Mouse (Mus musculus) cerebellum, adult 8-10 months (tissue): ENCODE measurements around the gene Ace3.

Source experiments
- DNase-seq: peaks from one replicate; pipeline ENCODE4 v3.0.0; 2022

Ace3 gene

GRCm38 (mm10) chr11:105994375-105994774 lies at the start of gene Ace3:
Gene Ace3, plus strand, starts transcription at chr11:105994675.
- no peak for DNase-seq

- DNase-seq, result no peak
Measured at GRCm38 (mm10) chr11:105944770-105945672, 49.5 kb upstream of the Ace3 start.

- no peak for DNase-seq
Measured at GRCm38 (mm10) chr11:105946694-105947154, 47.8 kb upstream of the Ace3 start.

- DNase-seq, result no peak
Measured at GRCm38 (mm10) chr11:105948255-105948654, 46.2 kb upstream of the Ace3 start.

- DNase-seq, result no peak
Measured at GRCm38 (mm10) chr11:105950519-105950918, 44.0 kb upstream of the Ace3 start.

GRCm38 (mm10) chr11:105951601-105952044 lies 42.9 kb upstream of the Ace3 start:
- DNase-seq, result no peak

GRCm38 (mm10) chr11:105952111-105952510 lies 42.4 kb upstream of the Ace3 start:
- DNase-seq, result no peak

GRCm38 (mm10) chr11:105952911-105953386 lies 41.5 kb upstream of the Ace3 start, which contains the start of gene Cyb561:
Gene Cyb561, minus strand, starts transcription at chr11:105953336.
- DNase-seq, result no peak

- DNase-seq, result no peak
Measured at GRCm38 (mm10) chr11:105953402-105953801, 41.1 kb upstream of the Ace3 start.

GRCm38 (mm10) chr11:105955815-105956430 lies 38.6 kb upstream of the Ace3 start:
- no peak for DNase-seq

GRCm38 (mm10) chr11:105957501-105957900 lies 37.0 kb upstream of the Ace3 start:
- DNase-seq, result no peak

- no peak for DNase-seq
Measured at GRCm38 (mm10) chr11:105958566-105958965, 35.9 kb upstream of the Ace3 start.

GRCm38 (mm10) chr11:105959355-105959754 lies 35.1 kb upstream of the Ace3 start:
- DNase-seq, result no peak

GRCm38 (mm10) chr11:105964691-105965090 lies 29.8 kb upstream of the Ace3 start:
- no peak for DNase-seq

- no peak for DNase-seq
Measured at GRCm38 (mm10) chr11:105966288-105966687, 28.2 kb upstream of the Ace3 start.

GRCm38 (mm10) chr11:105967741-105968574 lies 26.5 kb upstream of the Ace3 start, which contains the start of gene Ace:
Gene Ace, plus strand, starts transcription at chr11:105967945.
- DNase-seq, result no peak

GRCm38 (mm10) chr11:105968948-105969347 lies 25.5 kb upstream of the Ace3 start:
- DNase-seq, result no peak

- no peak for DNase-seq
Measured at GRCm38 (mm10) chr11:105969516-105969915, 25.0 kb upstream of the Ace3 start.

- DNase-seq, result peak; percentile 47
Measured at GRCm38 (mm10) chr11:105974593-105974992, 19.9 kb upstream of the Ace3 start.

GRCm38 (mm10) chr11:105975050-105975449 lies 19.4 kb upstream of the Ace3 start:
- peak; percentile 45 for DNase-seq

- no peak for DNase-seq
Measured at GRCm38 (mm10) chr11:105975636-105976035, 18.8 kb upstream of the Ace3 start.

- peak; percentile 42 for DNase-seq
Measured at GRCm38 (mm10) chr11:105978232-105978631, 16.2 kb upstream of the Ace3 start.

- DNase-seq, result no peak
Measured at GRCm38 (mm10) chr11:105978634-105979033, 15.8 kb upstream of the Ace3 start.
